Mouse (Mus musculus): ENCODE measurements around the gene C1ql2. TPM values are rescaled to one million over a fixed set of nuclear protein-coding genes. Genes with fewer than 3 reads are reported as not detected.

Gene C1ql2
- polyA plus RNA-seq, 1 experiment from 2014 or later, result not detected

- no peak for TF ChIP-seq CTCF (IDR thresholded peaks at IDR 0.05; ENCODE audit: low read depth)
- peak overlapping the region; percentile 17; the same call in 1 of the 2 replicates for H3K4me2 ChIP-seq (replicated peaks; ENCODE audit: low read depth)
- H3K4me1 ChIP-seq (replicated peaks; ENCODE audit: control insufficient read depth, insufficient read depth, low read length), result no peaks in the 10 kb centered on the region
- ATAC-seq, result no peak
- H3K4me3 ChIP-seq (ENCODE audit: low read depth, low read length), result peak overlapping the region; percentile 5; the same call in 1 of the 2 replicates
- no peak overlapping the region for H3K27ac ChIP-seq (ENCODE audit: low read depth, low read length)
- 2% methylated on average over 17 of the region's 17 CpGs for WGBS
- no peak overlapping the region for H3K9ac ChIP-seq (ENCODE audit: low read depth, low read length)
- H3K36me3 ChIP-seq (ENCODE audit: control insufficient read depth, insufficient read depth), result no peaks in the 10 kb centered on the region
- no peaks in the 10 kb centered on the region for H3K9me3 ChIP-seq (ENCODE audit: control insufficient read depth)
- peaks cover 53% of the 10 kb centered on the region for H3K27me3 ChIP-seq (replicated peaks; ENCODE audit: control insufficient read depth, insufficient read depth, low read length)
These were observed 1.5 kb downstream of the C1ql2 start for GRCm38 (mm10) chr1:120341811-120342370.

GRCm38 (mm10) chr1:120342371-120342821 is 2.0 kb downstream of the C1ql2 start:
- Histone ChIP-seq H3K9me3 (ENCODE audit: control insufficient read depth) (no peaks in the 10 kb centered on the region), H3K36me3 (ENCODE audit: control insufficient read depth, insufficient read depth) (no peaks in the 10 kb centered on the region), H3K4me3 (ENCODE audit: low read depth, low read length) (0 out of 2 replicates have a peak overlapping the region, but pooled peaks have one; percentile 5), H3K4me1 (replicated peaks; ENCODE audit: control insufficient read depth, insufficient read depth, low read length) (no peaks in the 10 kb centered on the region), H3K9ac (ENCODE audit: low read depth, low read length) (no peak overlapping the region), H3K27me3 (replicated peaks; ENCODE audit: control insufficient read depth, insufficient read depth, low read length) (peaks cover 53% of the 10 kb centered on the region), H3K27ac (ENCODE audit: low read depth, low read length) (no peak overlapping the region), H3K4me2 (replicated peaks; ENCODE audit: low read depth) (peak overlapping the region; percentile 17; the same call in 1 of the 2 replicates)
- WGBS, result under 1% methylated on average over 34 of the region's 34 CpGs
- ATAC-seq, result no peak
- peak; percentile 20; the same call in 1 of the 2 replicates for TF ChIP-seq CTCF (IDR thresholded peaks at IDR 0.05; ENCODE audit: low read depth)

DNA sequence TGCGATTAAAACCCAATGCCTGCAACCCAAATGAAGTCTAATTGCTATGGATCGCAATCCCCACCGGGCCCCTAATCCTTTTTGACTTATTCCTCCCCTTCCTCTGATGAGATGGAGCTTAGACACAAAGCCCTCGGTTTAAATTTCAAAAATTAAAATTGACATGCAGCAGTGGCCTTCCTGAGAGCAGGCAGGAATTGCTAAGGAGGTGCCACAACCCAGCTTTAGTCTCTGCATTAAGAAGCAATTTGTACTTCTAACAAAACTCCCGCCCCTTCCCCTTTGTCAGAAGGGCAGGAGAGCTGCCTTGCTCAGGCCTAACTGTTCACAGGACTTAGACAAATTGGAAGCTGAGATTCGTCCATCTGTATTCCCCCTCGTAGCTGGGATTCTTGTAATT is 4.6 kb downstream of the C1ql2 start:
- 36% methylated on average over 7 of the region's 7 CpGs for WGBS
- no peak for ATAC-seq

DNA sequence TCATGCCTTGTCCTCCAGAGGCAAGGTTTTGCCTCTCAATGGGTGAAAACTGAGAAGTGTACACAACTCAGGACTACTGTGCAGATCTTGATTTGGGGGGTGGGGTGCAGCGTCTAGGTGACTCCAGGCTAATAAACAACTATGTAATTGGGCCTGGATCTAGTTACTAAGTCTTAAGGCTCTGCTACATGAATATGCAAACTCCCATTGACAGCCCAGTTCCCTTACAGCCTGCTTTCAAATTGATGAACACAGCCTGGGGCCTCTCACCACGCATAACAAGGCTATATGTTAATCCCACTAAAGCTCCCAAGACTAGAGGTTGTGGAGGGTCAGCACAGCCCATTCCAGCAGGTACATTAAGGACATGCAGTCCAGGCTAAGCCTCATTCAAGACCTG is 14.0 kb downstream of the C1ql2 start:
- Histone ChIP-seq H3K27ac (ENCODE audit: low read depth, low read length) (no peak overlapping the region), H3K9me3 (ENCODE audit: control insufficient read depth) (no peaks in the 10 kb centered on the region), H3K27me3 (replicated peaks; ENCODE audit: control insufficient read depth, insufficient read depth, low read length) (no peaks in the 10 kb centered on the region), H3K4me2 (replicated peaks; ENCODE audit: low read depth) (no peak overlapping the region), H3K36me3 (ENCODE audit: control insufficient read depth, insufficient read depth) (no peaks in the 10 kb centered on the region), H3K4me1 (replicated peaks; ENCODE audit: control insufficient read depth, insufficient read depth, low read length) (no peaks in the 10 kb centered on the region), H3K9ac (ENCODE audit: low read depth, low read length) (no peak overlapping the region), H3K4me3 (ENCODE audit: low read depth, low read length) (no peak overlapping the region)
- no peak for TF ChIP-seq CTCF (IDR thresholded peaks at IDR 0.05; ENCODE audit: low read depth)
- WGBS, result 26% methylated on average over 2 of the region's 2 CpGs
- ATAC-seq, result no peak

More for the DNA sequence above, 4.6 kb downstream of the C1ql2 start:
- Histone ChIP-seq H3K27me3 (replicated peaks; ENCODE audit: control insufficient read depth, insufficient read depth, low read length) (peaks cover 42% of the 10 kb centered on the region), H3K36me3 (ENCODE audit: control insufficient read depth, insufficient read depth) (no peaks in the 10 kb centered on the region), H3K4me2 (replicated peaks; ENCODE audit: low read depth) (no peak overlapping the region), H3K27ac (ENCODE audit: low read depth, low read length) (no peak overlapping the region), H3K9me3 (ENCODE audit: control insufficient read depth) (no peaks in the 10 kb centered on the region), H3K4me3 (ENCODE audit: low read depth, low read length) (no peak overlapping the region), H3K4me1 (replicated peaks; ENCODE audit: control insufficient read depth, insufficient read depth, low read length) (no peaks in the 10 kb centered on the region), H3K9ac (ENCODE audit: low read depth, low read length) (no peak overlapping the region)
- no peak for TF ChIP-seq CTCF (IDR thresholded peaks at IDR 0.05; ENCODE audit: low read depth)

DNA sequence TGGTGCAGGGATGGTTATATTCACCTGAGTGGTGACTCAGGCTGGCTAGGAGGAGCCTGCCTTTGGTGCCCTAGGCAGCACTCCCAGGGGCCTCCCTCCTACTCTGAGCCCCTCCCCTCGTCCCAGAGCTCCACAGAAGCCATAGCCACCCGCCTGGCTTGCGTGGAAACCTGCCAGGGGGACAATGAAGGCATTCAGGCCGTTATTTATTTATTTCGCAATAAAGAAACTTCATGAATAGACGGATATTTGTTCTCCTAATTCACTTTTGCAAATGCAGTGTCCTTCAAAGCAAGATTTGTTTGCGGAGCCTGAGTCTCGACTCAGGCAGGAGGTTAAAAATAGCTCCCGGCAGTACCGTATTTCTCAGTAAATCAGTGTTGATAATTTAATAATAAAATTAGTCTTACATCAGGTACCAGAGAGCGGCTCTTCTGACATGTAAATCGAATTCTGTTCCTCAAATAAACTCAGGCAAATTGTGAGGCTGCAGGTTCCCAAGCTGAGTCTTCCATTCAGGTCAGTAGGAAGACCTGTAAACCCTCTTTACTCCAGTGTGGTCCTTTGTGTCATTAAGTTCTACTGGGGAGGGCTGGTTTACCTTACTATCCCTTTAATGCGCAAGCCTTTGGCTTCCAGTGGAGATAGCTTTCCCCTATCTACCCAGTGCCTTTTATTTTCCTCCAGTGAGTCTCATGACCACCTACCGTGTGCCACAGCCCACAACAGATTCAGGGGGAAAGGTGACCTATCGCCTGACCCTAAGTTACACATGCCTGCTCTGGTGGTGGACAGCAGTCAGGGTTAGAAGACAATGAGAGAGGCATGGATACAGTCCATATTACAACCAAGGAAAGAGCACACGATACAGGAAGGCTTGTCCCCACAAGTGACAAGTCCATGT is 17.2 kb downstream of the C1ql2 start:
- no peak overlapping the region for H3K4me3 ChIP-seq (ENCODE audit: low read depth, low read length)
- no peak overlapping the region for H3K27ac ChIP-seq (ENCODE audit: low read depth, low read length)
- ATAC-seq, result 0 out of 2 replicates have a peak, but pooled peaks have one; percentile 41

DNA sequence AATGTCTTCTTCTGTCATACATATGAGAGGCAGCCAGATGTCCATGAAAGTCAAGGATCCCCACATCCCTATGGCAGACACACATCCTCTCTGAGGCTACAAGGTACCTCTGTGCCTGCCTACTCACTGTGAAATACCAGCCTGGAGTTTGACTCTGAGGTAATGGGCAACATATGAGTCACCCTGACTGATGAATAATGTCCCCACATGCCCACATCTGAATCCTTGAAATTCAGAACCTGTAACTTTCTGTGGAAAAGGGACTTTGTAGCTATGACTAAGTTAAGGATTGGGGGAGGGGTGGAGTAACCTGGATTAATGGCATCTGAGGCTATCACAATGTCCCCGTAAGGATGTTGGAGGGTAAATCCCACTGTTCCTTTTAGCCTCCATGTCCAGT is 23.3 kb downstream of the C1ql2 start:
- ATAC-seq, result no peak
- no peak overlapping the region for H3K4me3 ChIP-seq (ENCODE audit: low read depth, low read length)
- no peak overlapping the region for H3K27ac ChIP-seq (ENCODE audit: low read depth, low read length)
- no peaks in the 10 kb centered on the region for H3K4me1 ChIP-seq (replicated peaks; ENCODE audit: control insufficient read depth, insufficient read depth, low read length)
- no peaks in the 10 kb centered on the region for H3K9me3 ChIP-seq (ENCODE audit: control insufficient read depth)
- no peak overlapping the region for H3K4me2 ChIP-seq (replicated peaks; ENCODE audit: low read depth)
- H3K9ac ChIP-seq (ENCODE audit: low read depth, low read length), result no peak overlapping the region
- no peak for TF ChIP-seq CTCF (IDR thresholded peaks at IDR 0.05; ENCODE audit: low read depth)
- H3K27me3 ChIP-seq (replicated peaks; ENCODE audit: control insufficient read depth, insufficient read depth, low read length), result no peaks in the 10 kb centered on the region
- WGBS, result 56% methylated on average over 1 of the region's 1 CpGs
- H3K36me3 ChIP-seq (ENCODE audit: control insufficient read depth, insufficient read depth), result no peaks in the 10 kb centered on the region

More for the DNA sequence above, 17.2 kb downstream of the C1ql2 start:
- Histone ChIP-seq H3K4me2 (replicated peaks; ENCODE audit: low read depth) (peak overlapping the region; percentile 48), H3K4me1 (replicated peaks; ENCODE audit: control insufficient read depth, insufficient read depth, low read length) (no peaks in the 10 kb centered on the region), H3K9ac (ENCODE audit: low read depth, low read length) (no peak overlapping the region), H3K36me3 (ENCODE audit: control insufficient read depth, insufficient read depth) (no peaks in the 10 kb centered on the region), H3K9me3 (ENCODE audit: control insufficient read depth) (no peaks in the 10 kb centered on the region), H3K27me3 (replicated peaks; ENCODE audit: control insufficient read depth, insufficient read depth, low read length) (no peaks in the 10 kb centered on the region)
- 12% methylated on average over 16 of the region's 16 CpGs for WGBS
- no peak for TF ChIP-seq CTCF (IDR thresholded peaks at IDR 0.05; ENCODE audit: low read depth)

Data from intestine, postnatal 0 days (tissue).